Mouse (Mus musculus): ENCODE data around the gene Slc27a3. TPM values are rescaled to one million over a fixed set of nuclear protein-coding genes. Genes with fewer than 3 reads are reported as not detected.
"Not testable (repeated sequence)": the region's sequence is repeated elsewhere in the genome, so short reads cannot be mapped to it uniquely, and the experiment has no call there.

Slc27a3 gene
- polyA plus RNA-seq, 1 experiment from 2014 or later = 0.58 TPM

DNA sequence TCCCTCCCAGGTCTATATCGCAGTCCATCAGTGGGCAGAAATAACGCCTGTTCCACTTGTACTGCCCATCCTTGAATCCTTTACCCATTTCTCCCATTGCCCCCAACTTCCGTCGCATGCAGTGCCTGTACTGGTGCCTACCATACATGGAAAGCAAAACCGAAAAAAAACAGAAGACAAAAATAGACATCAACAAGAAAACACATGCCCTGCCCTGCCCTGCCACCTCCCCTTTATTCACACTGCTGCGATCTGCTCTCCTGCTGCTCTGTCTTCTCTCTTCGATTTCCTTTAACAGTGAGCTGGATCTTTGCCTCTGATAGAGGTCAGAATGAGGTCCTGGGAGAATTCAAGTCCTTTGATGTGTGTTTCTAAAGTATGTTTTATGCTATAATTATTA lies 31.8 kb downstream of the Slc27a3 start:
- Histone ChIP-seq H3K9me3 (ENCODE audit: low read length) (no peaks in the 10 kb centered on the region), H3K9ac (replicated peaks) (no peak overlapping the region), H3K4me3 (ENCODE audit: low read depth, low read length) (no peak overlapping the region), H3K4me1 (ENCODE audit: insufficient read depth) (no peaks in the 10 kb centered on the region), H3K4me2 (ENCODE audit: low read depth, low read length) (no peak overlapping the region), H3K27ac (ENCODE audit: low read depth) (no peak overlapping the region), H3K36me3 (replicated peaks; ENCODE audit: insufficient read depth, low read length) (peaks cover 62% of the 10 kb centered on the region), H3K27me3 (ENCODE audit: insufficient read depth, low read length) (no peaks in the 10 kb centered on the region)
- DNase-seq (no peak), ATAC-seq (no peak)
- TF ChIP-seq CTCF (IDR thresholded peaks at IDR 0.05; ENCODE audit: low read depth) (no peak), EP300 (IDR thresholded peaks at IDR 0.05; ENCODE audit: low read depth) (no peak)
- WGBS (ENCODE audit: insufficient replicate concordance) = 86% methylated on average over 7 of the region's 7 CpGs

DNA sequence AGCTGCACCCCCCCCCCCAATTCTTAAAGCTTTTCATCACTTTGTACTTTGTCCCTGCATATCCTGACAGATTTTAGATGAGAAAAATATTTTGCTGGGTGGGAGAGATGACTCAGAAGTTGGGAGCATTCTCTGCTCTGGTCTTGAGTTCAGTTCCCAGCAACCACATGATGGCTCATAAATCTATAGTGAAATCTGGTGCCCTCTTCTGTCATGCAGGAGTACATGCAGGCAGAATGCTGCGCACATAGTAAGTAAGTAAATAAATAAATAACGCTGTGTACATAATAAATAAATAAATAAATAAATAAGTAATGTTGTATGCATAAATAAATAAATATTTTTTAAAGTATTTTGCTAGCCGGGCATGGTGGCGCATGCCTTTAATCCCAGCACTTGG lies 41.9 kb downstream of the Slc27a3 start:
- no peak for DNase-seq
- ATAC-seq = no peak
- H3K4me2 ChIP-seq (ENCODE audit: low read depth, low read length) = no peak overlapping the region
- 96% methylated on average over 4 of the region's 4 CpGs for WGBS (ENCODE audit: insufficient replicate concordance)
- H3K36me3 ChIP-seq (replicated peaks; ENCODE audit: insufficient read depth, low read length) = peaks cover 47% of the 10 kb centered on the region
- no peaks in the 10 kb centered on the region for H3K9me3 ChIP-seq (ENCODE audit: low read length)
- H3K27ac ChIP-seq (ENCODE audit: low read depth) = no peak overlapping the region
- TF ChIP-seq EP300 (IDR thresholded peaks at IDR 0.05; ENCODE audit: low read depth) (no peak), CTCF (IDR thresholded peaks at IDR 0.05; ENCODE audit: low read depth) (peak; percentile 33)
- H3K27me3 ChIP-seq (ENCODE audit: insufficient read depth, low read length) = no peaks in the 10 kb centered on the region
- H3K4me3 ChIP-seq (ENCODE audit: low read depth, low read length) = no peak overlapping the region
- H3K9ac ChIP-seq (replicated peaks) = no peak overlapping the region
- no peaks in the 10 kb centered on the region for H3K4me1 ChIP-seq (ENCODE audit: insufficient read depth)

DNA sequence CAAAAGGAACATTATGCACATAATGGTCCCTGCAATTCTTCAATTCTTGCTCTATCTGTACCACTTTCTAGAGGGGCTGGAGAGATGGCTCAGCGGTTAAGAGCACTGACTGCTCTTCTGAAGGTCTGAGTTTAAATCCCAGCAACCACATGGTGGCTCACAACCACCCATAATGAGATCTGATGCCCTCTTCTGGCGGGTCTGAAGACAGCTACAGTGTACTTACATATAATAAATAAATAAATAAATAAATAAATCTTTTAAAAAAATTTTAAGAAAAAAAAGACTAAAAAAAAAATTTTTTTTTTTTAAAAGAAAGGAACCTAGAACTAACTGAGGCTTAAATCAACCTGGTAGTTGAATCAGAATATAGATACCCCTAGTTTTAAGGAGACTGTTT lies 46.9 kb downstream of the Slc27a3 start:
- not testable (repeated sequence) for H3K4me3 ChIP-seq (ENCODE audit: low read depth, low read length); H3K9me3 ChIP-seq (ENCODE audit: low read length); H3K9ac ChIP-seq (replicated peaks); H3K27ac ChIP-seq (ENCODE audit: low read depth); H3K4me2 ChIP-seq (ENCODE audit: low read depth, low read length); DNase-seq; ATAC-seq; H3K4me1 ChIP-seq (ENCODE audit: insufficient read depth); H3K27me3 ChIP-seq (ENCODE audit: insufficient read depth, low read length)
- TF ChIP-seq CTCF (IDR thresholded peaks at IDR 0.05; ENCODE audit: low read depth) = peak; percentile 24; the same call in 1 of the 2 replicates
- WGBS (ENCODE audit: insufficient replicate concordance) = 66% methylated on average over 2 of the region's 2 CpGs
- H3K36me3 ChIP-seq (replicated peaks; ENCODE audit: insufficient read depth, low read length) = peaks cover 23% of the 10 kb centered on the region

DNA sequence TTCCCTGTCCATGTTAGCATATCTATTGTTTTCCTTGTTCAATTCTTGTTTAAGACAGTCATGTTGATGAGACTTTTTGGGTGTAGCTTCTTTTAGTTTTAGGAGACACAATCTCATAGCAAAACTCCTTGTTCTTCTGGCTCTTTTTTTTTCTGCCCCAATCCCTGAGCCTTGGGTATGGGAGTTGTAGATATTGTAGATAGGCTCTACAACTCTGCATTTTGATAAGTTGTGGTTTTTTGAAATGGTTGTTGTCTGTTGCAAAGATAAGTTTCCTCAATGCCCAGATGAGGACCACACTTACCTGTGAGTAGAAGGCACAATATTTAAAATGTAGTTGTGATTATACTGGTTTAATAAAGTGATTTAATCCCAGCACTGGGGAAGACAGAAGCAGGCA lies 49.6 kb downstream of the Slc27a3 start:
- H3K27ac ChIP-seq (ENCODE audit: low read depth) = no peak overlapping the region
- no peaks in the 10 kb centered on the region for H3K4me1 ChIP-seq (ENCODE audit: insufficient read depth)
- H3K27me3 ChIP-seq (ENCODE audit: insufficient read depth, low read length) = no peaks in the 10 kb centered on the region
- no peak overlapping the region for H3K9ac ChIP-seq (replicated peaks)
- TF ChIP-seq CTCF (IDR thresholded peaks at IDR 0.05; ENCODE audit: low read depth) (no peak), EP300 (IDR thresholded peaks at IDR 0.05; ENCODE audit: low read depth) (no peak)
- H3K9me3 ChIP-seq (ENCODE audit: low read length) = no peaks in the 10 kb centered on the region
- peaks cover 18% of the 10 kb centered on the region for H3K36me3 ChIP-seq (replicated peaks; ENCODE audit: insufficient read depth, low read length)
- H3K4me2 ChIP-seq (ENCODE audit: low read depth, low read length) = no peak overlapping the region
- DNase-seq (no peak), ATAC-seq (no peak)
- no peak overlapping the region for H3K4me3 ChIP-seq (ENCODE audit: low read depth, low read length)

GRCm38 (mm10) chr3:90338190-90338589 lies 51.5 kb downstream of the Slc27a3 start:
- Histone ChIP-seq H3K9ac (replicated peaks) (no peak overlapping the region), H3K4me3 (ENCODE audit: low read depth, low read length) (no peak overlapping the region), H3K36me3 (replicated peaks; ENCODE audit: insufficient read depth, low read length) (peaks cover 12% of the 10 kb centered on the region), H3K27me3 (ENCODE audit: insufficient read depth, low read length) (no peaks in the 10 kb centered on the region), H3K27ac (ENCODE audit: low read depth) (no peak overlapping the region), H3K4me1 (ENCODE audit: insufficient read depth) (no peaks in the 10 kb centered on the region), H3K4me2 (ENCODE audit: low read depth, low read length) (no peak overlapping the region), H3K9me3 (ENCODE audit: low read length) (no peaks in the 10 kb centered on the region)
- ATAC-seq (no peak), DNase-seq (no peak)
- 76% methylated on average over 3 of the region's 3 CpGs for WGBS (ENCODE audit: insufficient replicate concordance)
- TF ChIP-seq CTCF (IDR thresholded peaks at IDR 0.05; ENCODE audit: low read depth) = no peak

- Histone ChIP-seq H3K27ac (ENCODE audit: low read depth) (no peak overlapping the region), H3K27me3 (ENCODE audit: insufficient read depth, low read length) (no peaks in the 10 kb centered on the region), H3K4me1 (ENCODE audit: insufficient read depth) (no peaks in the 10 kb centered on the region), H3K9me3 (ENCODE audit: low read length) (no peaks in the 10 kb centered on the region), H3K4me2 (ENCODE audit: low read depth, low read length) (no peak overlapping the region), H3K36me3 (replicated peaks; ENCODE audit: insufficient read depth, low read length) (no peaks in the 10 kb centered on the region), H3K9ac (replicated peaks) (no peak overlapping the region), H3K4me3 (ENCODE audit: low read depth, low read length) (no peak overlapping the region)
- DNase-seq (no peak), ATAC-seq (no peak)
- TF ChIP-seq CTCF (IDR thresholded peaks at IDR 0.05; ENCODE audit: low read depth) = 0 out of 2 replicates have a peak, but pooled peaks have one; percentile 18
- TF ChIP-seq EP300 (IDR thresholded peaks at IDR 0.05; ENCODE audit: low read depth) = no peak
Measured at GRCm38 (mm10) chr3:90335517-90335916, 54.2 kb downstream of the Slc27a3 start.

Other genes starting within 250 kb of the Slc27a3 start
- 821 and 885 TPM in 2 replicates for gene Rps27, start 176.3 kb downstream of the Slc27a3 start, polyA plus RNA-seq (2015; fragmentation: Nextera tagmentation; extraction: Ambion mirVana)
- gene Rab13, start 176.2 kb downstream of the Slc27a3 start, polyA plus RNA-seq (2015; fragmentation: Nextera tagmentation; extraction: Ambion mirVana) = 4.9 and 6.1 TPM in 2 replicates
- 68.7 and 74.3 TPM in 2 replicates for gene Jtb, start 158.3 kb downstream of the Slc27a3 start, polyA plus RNA-seq (2015; fragmentation: Nextera tagmentation; extraction: Ambion mirVana)
- gene Creb3l4, start 146.4 kb downstream of the Slc27a3 start, polyA plus RNA-seq (2015; fragmentation: Nextera tagmentation; extraction: Ambion mirVana) = 0.15 and 0.41 TPM in 2 replicates
- 41.7 and 54.0 TPM in 2 replicates for gene Slc39a1, start 141.8 kb downstream of the Slc27a3 start, polyA plus RNA-seq (2015; fragmentation: Nextera tagmentation; extraction: Ambion mirVana)
- 6.6 and 7.9 TPM in 2 replicates for gene Crtc2, start 135.8 kb downstream of the Slc27a3 start, polyA plus RNA-seq (2015; fragmentation: Nextera tagmentation; extraction: Ambion mirVana)
- gene Dennd4b, start 124.8 kb downstream of the Slc27a3 start, polyA plus RNA-seq (2015; fragmentation: Nextera tagmentation; extraction: Ambion mirVana) = 2.0 TPM in 2 replicates
- 2.3 and 3.1 TPM in 2 replicates for gene Gatad2b, start 96.8 kb downstream of the Slc27a3 start, polyA plus RNA-seq (2015; fragmentation: Nextera tagmentation; extraction: Ambion mirVana)
- 4.0 and 4.6 TPM in 2 replicates for gene Ints3, start 43.7 kb upstream of the Slc27a3 start, polyA plus RNA-seq (2015; fragmentation: Nextera tagmentation; extraction: Ambion mirVana)
- 5.9 and 6.2 TPM in 2 replicates for gene Npr1, start 75.9 kb upstream of the Slc27a3 start, polyA plus RNA-seq (2015; fragmentation: Nextera tagmentation; extraction: Ambion mirVana)
- gene Ilf2, start 86.2 kb upstream of the Slc27a3 start, polyA plus RNA-seq (2015; fragmentation: Nextera tagmentation; extraction: Ambion mirVana) = 23.1 and 27.6 TPM in 2 replicates
- 23.6 and 24.2 TPM in 2 replicates for gene Snapin, start 101.1 kb upstream of the Slc27a3 start, polyA plus RNA-seq (2015; fragmentation: Nextera tagmentation; extraction: Ambion mirVana)
- gene Chtop, start 119.6 kb upstream of the Slc27a3 start, polyA plus RNA-seq (2015; fragmentation: Nextera tagmentation; extraction: Ambion mirVana) = 39.9 and 42.9 TPM in 2 replicates
- gene S100a1, start 124.5 kb upstream of the Slc27a3 start, polyA plus RNA-seq (2015; fragmentation: Nextera tagmentation; extraction: Ambion mirVana) = 116 and 118 TPM in 2 replicates
- gene S100a13, start 124.5 kb upstream of the Slc27a3 start, polyA plus RNA-seq (2015; fragmentation: Nextera tagmentation; extraction: Ambion mirVana) = 35.5 and 36.1 TPM in 2 replicates
- 0.09 TPM in 1 of 2 replicates, not detected in the other for gene S100a14, start 136.9 kb upstream of the Slc27a3 start, polyA plus RNA-seq (2015; fragmentation: Nextera tagmentation; extraction: Ambion mirVana)
- 41.3 and 43.5 TPM in 2 replicates for gene S100a16, start 147.3 kb upstream of the Slc27a3 start, polyA plus RNA-seq (2015; fragmentation: Nextera tagmentation; extraction: Ambion mirVana)
- not detected in 2 replicates for gene S100a3, start 170.6 kb upstream of the Slc27a3 start, polyA plus RNA-seq (2015; fragmentation: Nextera tagmentation; extraction: Ambion mirVana)
- not detected in 2 replicates for gene S100a2, start 200.3 kb upstream of the Slc27a3 start, polyA plus RNA-seq (2015; fragmentation: Nextera tagmentation; extraction: Ambion mirVana)
- gene Gm42674, start 212.0 kb upstream of the Slc27a3 start, polyA plus RNA-seq (2015; fragmentation: Nextera tagmentation; extraction: Ambion mirVana) = not detected in 2 replicates
- 4.0 and 4.6 TPM in 2 replicates for gene S100a4, start 213.8 kb upstream of the Slc27a3 start, polyA plus RNA-seq (2015; fragmentation: Nextera tagmentation; extraction: Ambion mirVana)
- gene S100a5, start 218.6 kb upstream of the Slc27a3 start, polyA plus RNA-seq (2015; fragmentation: Nextera tagmentation; extraction: Ambion mirVana) = not detected in 2 replicates
- gene S100a6, start 222.9 kb upstream of the Slc27a3 start, polyA plus RNA-seq (2015; fragmentation: Nextera tagmentation; extraction: Ambion mirVana) = 49.1 and 55.6 TPM in 2 replicates